9 mouse cellular contexts compared by ENCODE assay signal in the genomic region with DNA sequence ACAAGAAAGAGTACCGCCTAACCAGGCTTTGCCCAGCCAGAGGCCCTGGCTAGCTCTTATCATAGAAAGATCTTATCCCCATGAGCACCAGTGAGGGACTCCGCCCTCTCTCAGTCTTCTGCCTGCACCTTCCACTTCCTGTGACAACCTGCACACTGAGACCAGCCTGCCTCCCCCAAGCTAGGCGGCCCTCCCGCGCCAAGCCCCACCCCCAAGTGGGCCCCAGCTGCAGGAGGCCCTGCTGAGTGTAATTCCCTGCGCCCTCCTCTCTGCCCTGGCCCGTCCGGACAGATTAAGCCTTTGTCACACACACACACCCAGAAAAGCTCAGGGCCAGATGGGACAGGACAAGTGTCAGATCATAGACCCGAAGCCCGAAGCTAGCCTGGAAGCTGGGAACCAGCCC. TPM values are rescaled to one million over a fixed set of nuclear protein-coding genes. Genes with fewer than 3 reads are reported as not detected.
DNase-seq lines count a peak whose midpoint lies in the region; ATAC-seq and TF ChIP-seq lines count a peak whose summit lies in the region.
"Had no signal": no experiment of that assay in that cellular context is flagged by ENCODE, and none has a peak within 500 bp of the region (broad histone marks: within the 10 kb centered on the region; RNA-seq: fewer than 3 reads in every experiment).

No protein-coding gene starts in this region.

- H3K4me3 ChIP-seq in heart, embryonic 10.5 days: peak overlapping the region; percentile 31; the same call in 1 of the 2 replicates
- peak overlapping the region in 1 of 3 experiments; percentile 5 for H3K4me3 ChIP-seq in CH12.LX (replicated peaks in 1 of 3; ENCODE audit: low read depth in 2 of 3, low read length in 2 of 3, poor library complexity in 1 of 3)
- no peak overlapping the region for H3K4me3 ChIP-seq in liver, postnatal 0 days (ENCODE audit: low read depth, low read length)
- H3K4me3 ChIP-seq: limb, embryonic 13.5 days had no signal

- peak; percentile 96 for DNase-seq in heart, embryonic 10.5 days (ENCODE audit: low spot score)
- DNase-seq in heart, postnatal 25 days (ENCODE audit: low spot score): no peak
- DNase-seq in CH12.LX (ENCODE audit: extremely low read depth): peak; percentile 85
- peak; percentile 77 for DNase-seq in liver, postnatal 0 days
- peak; percentile 47 to 61 for DNase-seq in spleen, postnatal 14 days (ENCODE audit: low spot score in 2 of 2)
- no peak for DNase-seq in right cerebral cortex, postnatal 36 days (ENCODE audit: low spot score in 2 of 2)
- no peak for DNase-seq in layer of hippocampus, adult 11-12 months (ENCODE audit: low spot score)

- no peaks in the 10 kb centered on the region for H3K36me3 ChIP-seq in heart, embryonic 10.5 days
- peaks cover 0 to 2% of the 10 kb centered on the region in 2 experiments for H3K36me3 ChIP-seq in CH12.LX (replicated peaks in 1 of 2; ENCODE audit: control insufficient read depth in 1 of 2, insufficient read depth in 1 of 2, low read length in 1 of 2)
- no peaks in the 10 kb centered on the region for H3K36me3 ChIP-seq in liver, postnatal 0 days (replicated peaks; ENCODE audit: insufficient read depth, low read length)
- H3K36me3 ChIP-seq: limb, embryonic 13.5 days had no signal

- no peaks in the 10 kb centered on the region; the same call in 1 of the 2 replicates for H3K9me3 ChIP-seq in heart, embryonic 10.5 days
- no peaks in the 10 kb centered on the region for H3K9me3 ChIP-seq in CH12.LX (replicated peaks; ENCODE audit: low read length)
- H3K9me3 ChIP-seq in liver, postnatal 0 days (ENCODE audit: low read length): no peaks in the 10 kb centered on the region
- H3K9me3 ChIP-seq: limb, embryonic 13.5 days had no signal

- H3K27ac ChIP-seq in heart, embryonic 10.5 days: peak overlapping the region; percentile 96
- peak overlapping the region; percentile 76 for H3K27ac ChIP-seq in CH12.LX (ENCODE audit: insufficient read depth, low read depth)
- peak overlapping the region; percentile 13; the same call in 1 of the 2 replicates for H3K27ac ChIP-seq in liver, postnatal 0 days (ENCODE audit: low read depth)
- H3K27ac ChIP-seq: limb, embryonic 13.5 days had no signal

- TF ChIP-seq CTCF in CH12.LX (conservative IDR thresholded peaks at IDR 0.05 in 1 of 2, IDR thresholded peaks at IDR 0.05 in 1 of 2; ENCODE audit: low read depth in 2 of 2, low read length in 2 of 2): no peak
- TF ChIP-seq CTCF in liver, postnatal 0 days (IDR thresholded peaks at IDR 0.05; ENCODE audit: low read depth): no peak

- peak; percentile 56; the same call in 1 of the 2 replicates for TF ChIP-seq EP300 in CH12.LX (IDR thresholded peaks at IDR 0.05; ENCODE audit: low read length)
- peak; percentile 63; the same call in 1 of the 2 replicates for TF ChIP-seq EP300 in liver, postnatal 0 days (IDR thresholded peaks at IDR 0.05; ENCODE audit: low read depth)

- no peaks in the 10 kb centered on the region for H3K79me2 ChIP-seq in CH12.LX (replicated peaks; ENCODE audit: control insufficient read depth, extremely low read depth, insufficient read depth, poor library complexity, severe bottlenecking)

- 8% methylated on average over 10 of the region's 10 CpGs for WGBS in heart, embryonic 10.5 days
- 13% methylated on average over 10 of the region's 10 CpGs for WGBS in liver, postnatal 0 days (ENCODE audit: insufficient replicate concordance)

- peak overlapping the region; percentile 72 for H3K9ac ChIP-seq in CH12.LX (ENCODE audit: insufficient read depth, low read depth)
- H3K9ac ChIP-seq in liver, postnatal 0 days (replicated peaks): no peak overlapping the region; the same call in 1 of the 2 replicates
- H3K9ac ChIP-seq: limb, embryonic 13.5 days had no signal

- in situ Hi-C loops in CH12.LX (cut with MboI; ENCODE audit: low pct_ligation_motif_present, low pct_unique_long_range_greater_than_20kb, low sequenced_read_pairs): no loop called here

- peak; percentile 69 for TF ChIP-seq POLR2A in CH12.LX (IDR thresholded peaks at IDR 0.05; ENCODE audit: low read depth, low read length)

- peak overlapping the region; percentile 68 for H3K4me2 ChIP-seq in CH12.LX (ENCODE audit: insufficient read depth, low read depth, poor library complexity, severe bottlenecking)
- peak overlapping the region; percentile 54 for H3K4me2 ChIP-seq in liver, postnatal 0 days (ENCODE audit: low read depth, low read length)
- H3K4me2 ChIP-seq: limb, embryonic 13.5 days had no signal

- ATAC-seq in erythroid progenitor cell, adult 5-6 weeks (replicated peaks; ENCODE audit: low FRiP score, poor library complexity, severe bottlenecking): peak; percentile 42
- ATAC-seq in liver, postnatal 0 days: peak; percentile 65

- intact Hi-C loops in heart, postnatal 25 days (cut with DNase I): loop anchor here (5.0 kb wide), 1 partner anchor 34 kb away; the partner anchor contains the start of gene 4930404H24Rik

- H3K27me3 ChIP-seq in heart, embryonic 10.5 days (ENCODE audit: insufficient read depth, poor library complexity, severe bottlenecking): peaks cover 20% of the 10 kb centered on the region
- peaks cover 7% of the 10 kb centered on the region for H3K27me3 ChIP-seq in CH12.LX (replicated peaks)
- H3K27me3 ChIP-seq in liver, postnatal 0 days (ENCODE audit: insufficient read depth, low read length): peaks cover 12% of the 10 kb centered on the region; the same call in 1 of the 2 replicates

- dilution Hi-C loops in CH12.LX (cut with MboI; ENCODE audit: extremely low pct_ligation_motif_present, extremely low pct_unique_long_range_greater_than_20kb, low sequenced_read_pairs): no loop called here

- H3K4me1 ChIP-seq in heart, embryonic 10.5 days: peaks cover 86% of the 10 kb centered on the region
- peaks cover 36 to 74% of the 10 kb centered on the region in 2 experiments for H3K4me1 ChIP-seq in CH12.LX (ENCODE audit: control insufficient read depth in 1 of 2, insufficient read depth in 2 of 2)
- peaks cover 39% of the 10 kb centered on the region for H3K4me1 ChIP-seq in liver, postnatal 0 days (ENCODE audit: insufficient read depth)

- no peak; the same call in 1 of the 2 replicates for TF ChIP-seq RAD21 in CH12.LX (IDR thresholded peaks at IDR 0.05; ENCODE audit: low read depth, low read length)

TF ChIP-seq in CH12.LX, 34 proteins besides CTCF, POLR2A, EP300 and RAD21 (continues in another document):
- TF ChIP-seq USF1 (IDR thresholded peaks at IDR 0.05; ENCODE audit: low read depth, low read length) (no peak), ETS1 (conservative IDR thresholded peaks at IDR 0.05; ENCODE audit: low read depth, low read length) (peak; percentile 40; the same call in 1 of the 2 replicates), RCOR1 (conservative IDR thresholded peaks at IDR 0.05; ENCODE audit: low read depth, low read length) (no peak), CHD2 (IDR thresholded peaks at IDR 0.05; ENCODE audit: low read length) (no peak; the same call in none of the 2 replicates), TBP (conservative IDR thresholded peaks at IDR 0.05; ENCODE audit: low read depth, low read length) (0 out of 2 replicates have a peak, but pooled peaks have one; percentile 37), MAX (IDR thresholded peaks at IDR 0.05; ENCODE audit: low read length) (peak; percentile 74; the same call in 1 of the 2 replicates), ZMIZ1 (IDR thresholded peaks at IDR 0.05; ENCODE audit: low read depth, low read length) (peak; percentile 77), UBTF (IDR thresholded peaks at IDR 0.05; ENCODE audit: low read depth, low read length) (no peak; the same call in none of the 2 replicates), SIN3A (IDR thresholded peaks at IDR 0.05; ENCODE audit: low read length) (peak; percentile 73), KAT2A (IDR thresholded peaks at IDR 0.05; ENCODE audit: insufficient replicate concordance, low read length) (0 out of 2 replicates have a peak, but pooled peaks have one; percentile 39), HCFC1 (IDR thresholded peaks at IDR 0.05; ENCODE audit: low read depth, low read length) (peak; percentile 59), ELF1 (IDR thresholded peaks at IDR 0.05; ENCODE audit: low read depth, low read length) (peak; percentile 84), IRF4 (IDR thresholded peaks at IDR 0.05; ENCODE audit: low read depth, low read length) (peak; percentile 55; the same call in 1 of the 2 replicates), NELFE (IDR thresholded peaks at IDR 0.05; ENCODE audit: low read depth, low read length) (peak; percentile 58), NRF1 (IDR thresholded peaks at IDR 0.05; ENCODE audit: low read depth, low read length) (peak; percentile 24; the same call in 1 of the 2 replicates), BHLHE40 (IDR thresholded peaks at IDR 0.05; ENCODE audit: low read depth, low read length) (peak; percentile 40; the same call in 1 of the 2 replicates), MXI1 (IDR thresholded peaks at IDR 0.05; ENCODE audit: low read depth, low read length) (peak; percentile 46), JUND (conservative IDR thresholded peaks at IDR 0.05; ENCODE audit: low read depth, low read length) (no peak), ZKSCAN1 (IDR thresholded peaks at IDR 0.05; ENCODE audit: borderline replicate concordance, low read depth, low read length) (no peak), MYC (IDR thresholded peaks at IDR 0.05; ENCODE audit: low read depth, low read length) (no peak), MAZ (IDR thresholded peaks at IDR 0.05; ENCODE audit: low read depth, low read length) (peak; percentile 78; the same call in 1 of the 2 replicates), CHD1 (IDR thresholded peaks at IDR 0.05; ENCODE audit: low read depth, low read length) (no peak)

RNA-seq across cellular contexts. Expression of gene Nol4l, which starts 3.9 kb away (rescaled TPM):
- polyA plus RNA-seq in heart, embryonic 10.5 days (2016; fragmentation: Nextera tagmentation; extraction: Ambion mirVana): 20.8 and 21.4 TPM in 2 replicates
- total RNA-seq in heart, postnatal 25 days (2021): 1 to 10 TPM; 4.4 TPM
- 3.5 and 3.7 TPM in 2 replicates for total RNA-seq in CH12.LX (2012; rRNA removed)
- total RNA-seq in CH12.LX (2014; rRNA removed): 1.0 and 1.3 TPM in 2 replicates
- polyA plus RNA-seq in CH12.LX (2012; ENCODE audit: insufficient read length, low read depth): 1.9 and 3.5 TPM in 2 replicates
- 5.0 and 5.8 TPM in 2 replicates for total RNA-seq in erythroid progenitor cell, adult 5-6 weeks (2015; ENCODE audit: low replicate concordance)
- total RNA-seq in erythroid progenitor cell, adult 5-6 weeks (2017; ENCODE audit: low replicate concordance): 2.7 and 5.8 TPM in 2 replicates
- polyA plus RNA-seq in liver, postnatal 0 days (2015; fragmentation: Nextera tagmentation; extraction: Ambion mirVana): 1.7 and 1.9 TPM in 2 replicates

RNA-seq across cellular contexts. Expression of gene 4930404H24Rik, which starts 33.3 kb away (rescaled TPM):
- polyA plus RNA-seq in heart, embryonic 10.5 days (2016; fragmentation: Nextera tagmentation; extraction: Ambion mirVana): not detected in 2 replicates
- total RNA-seq in heart, postnatal 25 days (2021): not detected
- total RNA-seq in CH12.LX (2012; rRNA removed) (not detected in 2 replicates), CH12.LX (2014; rRNA removed) (not detected in 2 replicates)
- polyA plus RNA-seq in CH12.LX (2012; ENCODE audit: insufficient read length, low read depth): not detected in 2 replicates
- not detected in 2 replicates for total RNA-seq in erythroid progenitor cell, adult 5-6 weeks (2015; ENCODE audit: low replicate concordance)
- not detected in 2 replicates for total RNA-seq in erythroid progenitor cell, adult 5-6 weeks (2017; ENCODE audit: low replicate concordance)
- polyA plus RNA-seq in liver, postnatal 0 days (2015; fragmentation: Nextera tagmentation; extraction: Ambion mirVana): not detected in 2 replicates
- polyA plus RNA-seq: limb, embryonic 13.5 days had no signal

Comparison
In these comparisons a context has a peak if more than half of its experiments do, and no peak if none do; other contexts are left out.
1. DNase-seq: peak in heart, embryonic 10.5 days (single experiment), CH12.LX (single experiment), liver, postnatal 0 days (single experiment) and spleen, postnatal 14 days (2 of 2); none in heart, postnatal 25 days (single experiment), right cerebral cortex, postnatal 36 days (0 of 2) and layer of hippocampus, adult 11-12 months (single experiment).
2. H3K27ac ChIP-seq: peak in every context shown above with its lines; median percentile 96 in heart, embryonic 10.5 days; 76 in CH12.LX; 13 in liver, postnatal 0 days.